Mouse (Mus musculus) bone marrow, adult 2 months (tissue): Measurements from ENCODE around the gene Ube3c.

ENCODE experiments used
- CTCF ChIP-seq: fragments of 200-500 bp; IDR thresholded peaks from 2 replicates; pipeline ENCODE4 v1.5.1; 2011; ENCODE audit warnings: low read length, control low read depth; ENCODE audit not compliant: control insufficient read depth, insufficient read depth
- POLR2A ChIP-seq: fragments of 200-500 bp; IDR thresholded peaks from 2 replicates; pipeline ENCODE4 v1.6.1; 2011; ENCODE audit warnings: low read depth, mild to moderate bottlenecking, control low read depth, low read length, borderline replicate concordance; ENCODE audit not compliant: control insufficient read depth

GRCm38 (mm10) chr5:29665391-29665790 lies 96.3 kb downstream of the Ube3c start:
- TF ChIP-seq CTCF (no peak), POLR2A (no peak)
